ENCODE assay signal across 17 mouse cellular contexts in genomic region chr8:128650331-128650855, GRCm38 (mm10). TPM values are rescaled to one million over a fixed set of nuclear protein-coding genes. Genes with fewer than 3 reads are reported as not detected.
DNase-seq lines count a peak whose midpoint lies in the region; ATAC-seq and TF ChIP-seq lines count a peak whose summit lies in the region.
"Had no signal": no experiment of that assay in that cellular context is flagged by ENCODE, and none has a peak within 500 bp of the region (broad histone marks: within the 10 kb centered on the region; RNA-seq: fewer than 3 reads in every experiment).

No protein-coding gene starts in this region.

- peak overlapping the region; percentile 74 for H3K27ac ChIP-seq in heart, postnatal 0 days (ENCODE audit: low read depth)
- H3K27ac ChIP-seq in liver, postnatal 0 days (ENCODE audit: low read depth): no peak overlapping the region
- H3K27ac ChIP-seq: limb, embryonic 10.5 days; liver, embryonic 12.5 days; midbrain, embryonic 12.5 days had no signal

- TF ChIP-seq EP300 in heart, postnatal 0 days (IDR thresholded peaks at IDR 0.05; ENCODE audit: low read depth): no peak
- TF ChIP-seq EP300 in liver, postnatal 0 days (IDR thresholded peaks at IDR 0.05; ENCODE audit: low read depth): no peak

- no peak overlapping the region for H3K4me3 ChIP-seq in heart, postnatal 0 days (ENCODE audit: low read depth, low read length)
- H3K4me3 ChIP-seq in liver, postnatal 0 days (ENCODE audit: low read depth, low read length): no peak overlapping the region
- H3K4me3 ChIP-seq: limb, embryonic 10.5 days; liver, embryonic 12.5 days; midbrain, embryonic 12.5 days had no signal

- H3K27me3 ChIP-seq in heart, postnatal 0 days (ENCODE audit: control insufficient read depth, insufficient read depth, low read length): no peaks in the 10 kb centered on the region
- no peaks in the 10 kb centered on the region for H3K27me3 ChIP-seq in liver, postnatal 0 days (ENCODE audit: insufficient read depth, low read length)
- H3K27me3 ChIP-seq: liver, embryonic 12.5 days; midbrain, embryonic 12.5 days had no signal

- no peaks in the 10 kb centered on the region for H3K36me3 ChIP-seq in heart, postnatal 0 days (replicated peaks; ENCODE audit: control insufficient read depth, insufficient read depth, low read length)
- H3K36me3 ChIP-seq in liver, postnatal 0 days (replicated peaks; ENCODE audit: insufficient read depth, low read length): no peaks in the 10 kb centered on the region
- H3K36me3 ChIP-seq: G1E; limb, embryonic 10.5 days; liver, embryonic 12.5 days; midbrain, embryonic 12.5 days had no signal

- TF ChIP-seq CTCF in heart, postnatal 0 days (IDR thresholded peaks at IDR 0.05; ENCODE audit: low read depth): no peak
- no peak for TF ChIP-seq CTCF in liver, postnatal 0 days (IDR thresholded peaks at IDR 0.05; ENCODE audit: low read depth)

- WGBS in heart, postnatal 0 days: 29% methylated on average over 2 of the region's 2 CpGs
- WGBS in liver, postnatal 0 days (ENCODE audit: insufficient replicate concordance): 57% methylated on average over 2 of the region's 2 CpGs

- peaks cover 21% of the 10 kb centered on the region for H3K4me1 ChIP-seq in heart, postnatal 0 days (ENCODE audit: control insufficient read depth, insufficient read depth)
- peaks cover 2% of the 10 kb centered on the region; the same call in 1 of the 2 replicates for H3K4me1 ChIP-seq in liver, postnatal 0 days (ENCODE audit: insufficient read depth)

- H3K4me2 ChIP-seq in heart, postnatal 0 days (ENCODE audit: low read depth, low read length): no peak overlapping the region
- no peak overlapping the region for H3K4me2 ChIP-seq in liver, postnatal 0 days (ENCODE audit: low read depth, low read length)
- H3K4me2 ChIP-seq: liver, embryonic 12.5 days; midbrain, embryonic 12.5 days had no signal

- no peaks in the 10 kb centered on the region for H3K9me3 ChIP-seq in heart, postnatal 0 days (replicated peaks; ENCODE audit: control insufficient read depth, low read length)
- no peaks in the 10 kb centered on the region for H3K9me3 ChIP-seq in liver, postnatal 0 days (ENCODE audit: low read length)
- H3K9me3 ChIP-seq: G1E; limb, embryonic 10.5 days; liver, embryonic 12.5 days; midbrain, embryonic 12.5 days had no signal

- no peak for ATAC-seq in heart, postnatal 0 days (ENCODE audit: insufficient read depth, low read depth)
- ATAC-seq in liver, postnatal 0 days: no peak
- ATAC-seq: liver, embryonic 12.5 days had no signal

- DNase-seq in heart, adult 11 months: peak; percentile 92
- no peak for DNase-seq in heart, postnatal 4 days
- DNase-seq in urinary bladder, postnatal 36 days (ENCODE audit: low spot score in 2 of 2): peak; percentile 13 to 20
- no peak for DNase-seq in urinary bladder, postnatal 25 days (ENCODE audit: low spot score)
- DNase-seq in heart, postnatal 0 days (ENCODE audit: low spot score): peak; percentile 57
- no peak for DNase-seq in liver, postnatal 0 days
- no peak for DNase-seq in cerebellum, adult 11 months
- DNase-seq: adrenal gland, postnatal 14 days; cerebellum, adult 9-11 months; kidney, adult 9 months; lung, postnatal 10 days; right cerebral cortex, adult 18-20 months; thymus, postnatal 36 days had no signal

- no peak overlapping the region for H3K9ac ChIP-seq in heart, postnatal 0 days (replicated peaks; ENCODE audit: low read depth, low read length)
- no peak overlapping the region for H3K9ac ChIP-seq in liver, postnatal 0 days (replicated peaks)
- H3K9ac ChIP-seq: liver, embryonic 12.5 days; midbrain, embryonic 12.5 days had no signal

RNA-seq across cellular contexts. Expression of gene Itgb1, which starts 35.1 kb away (rescaled TPM):
- total RNA-seq in heart, postnatal 4 days (2021): 100 to 1,000 TPM; 645 to 673 TPM
- total RNA-seq in heart, postnatal 0 days (2014; rRNA removed; ENCODE audit: low replicate concordance): 240 and 317 TPM in 2 replicates
- polyA plus RNA-seq in heart, postnatal 0 days (2015; fragmentation: Nextera tagmentation; extraction: Ambion mirVana): 289 and 315 TPM in 2 replicates
- polyA plus RNA-seq in liver, postnatal 0 days (2015; fragmentation: Nextera tagmentation; extraction: Ambion mirVana): 60.8 and 64.8 TPM in 2 replicates

Comparison
In these comparisons a context has a peak if more than half of its experiments do, and no peak if none do; other contexts are left out.
1. DNase-seq: peak in heart, adult 11 months (single experiment), urinary bladder, postnatal 36 days (2 of 2) and heart, postnatal 0 days (single experiment); none in heart, postnatal 4 days (single experiment), urinary bladder, postnatal 25 days (single experiment), liver, postnatal 0 days (single experiment) and cerebellum, adult 11 months (single experiment).